Mouse (Mus musculus) embryonic fibroblast, embryonic 13.5 days (primary cell): ENCODE data around the gene Aplp1. TPM values are rescaled to one million over a fixed set of nuclear protein-coding genes. Genes with fewer than 3 reads are reported as not detected.

Source experiments
- H3K27ac ChIP-seq: 2 replicates; pipeline ENCODE4 v1.5.1; 2012; ENCODE audit warnings: low read length, control low read depth, inconsistent platforms; ENCODE audit not compliant: insufficient read depth
- H3K4me1 ChIP-seq: 2 replicates; pipeline ENCODE4 v1.6.1; 2011; ENCODE audit warnings: low read length; ENCODE audit not compliant: control insufficient read depth, insufficient read depth
- H3K4me3 ChIP-seq: 2 replicates; pipeline ENCODE4 v1.5.1; 2011; ENCODE audit warnings: mild to moderate bottlenecking, control low read depth, low read length; ENCODE audit not compliant: insufficient read depth
- CTCF ChIP-seq: IDR thresholded peaks from 2 replicates; pipeline ENCODE4 v1.5.1; 2011; ENCODE audit warnings: mild to moderate bottlenecking, control low read depth, low read length, moderate library complexity, borderline replicate concordance; ENCODE audit not compliant: insufficient read depth
- POLR2A ChIP-seq: IDR thresholded peaks from 2 replicates; pipeline ENCODE4 v1.6.1; 2011; ENCODE audit warnings: low read depth, mild to moderate bottlenecking, control low read depth, low read length, moderate library complexity
- polyA plus RNA-seq: library from polyadenylated mRNA; stranded (reverse); fragments of >200 nt; gene quantifications from 2 replicates; pipeline ENCODE4 v1.2.4, GENCODE M21; 2011; ENCODE audit warnings: low read depth; ENCODE audit not compliant: missing spikeins, insufficient read length

Gene Aplp1
- polyA plus RNA-seq, 1 experiment, result 34.2 TPM

DNA sequence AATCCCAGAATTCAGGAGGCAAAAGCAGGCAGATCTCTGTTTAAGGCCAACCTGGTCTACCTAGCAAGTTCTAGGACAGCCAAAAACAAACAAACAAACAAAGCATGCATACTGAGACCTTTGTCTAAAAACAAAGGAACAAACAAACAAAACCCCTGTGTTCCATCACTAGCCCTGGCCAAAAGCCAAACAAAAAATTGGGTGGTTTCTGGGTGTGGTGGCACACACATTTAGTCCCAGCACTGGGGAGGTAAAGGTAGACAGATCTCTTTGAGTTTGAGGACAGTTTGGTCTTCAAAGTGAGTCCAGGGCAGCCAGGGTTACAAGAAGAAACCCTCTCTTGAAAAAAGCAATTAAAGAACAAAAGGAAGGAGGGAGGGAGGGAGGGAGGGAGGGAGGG lies 16.0 kb downstream of the Aplp1 start:
- no peak overlapping the region for H3K4me3 ChIP-seq
- no peak overlapping the region for H3K27ac ChIP-seq
- TF ChIP-seq POLR2A (no peak), CTCF (no peak)
- 0 out of 2 replicates have a peak, but pooled peaks cover 3% of the 10 kb centered on the region for H3K4me1 ChIP-seq

DNA sequence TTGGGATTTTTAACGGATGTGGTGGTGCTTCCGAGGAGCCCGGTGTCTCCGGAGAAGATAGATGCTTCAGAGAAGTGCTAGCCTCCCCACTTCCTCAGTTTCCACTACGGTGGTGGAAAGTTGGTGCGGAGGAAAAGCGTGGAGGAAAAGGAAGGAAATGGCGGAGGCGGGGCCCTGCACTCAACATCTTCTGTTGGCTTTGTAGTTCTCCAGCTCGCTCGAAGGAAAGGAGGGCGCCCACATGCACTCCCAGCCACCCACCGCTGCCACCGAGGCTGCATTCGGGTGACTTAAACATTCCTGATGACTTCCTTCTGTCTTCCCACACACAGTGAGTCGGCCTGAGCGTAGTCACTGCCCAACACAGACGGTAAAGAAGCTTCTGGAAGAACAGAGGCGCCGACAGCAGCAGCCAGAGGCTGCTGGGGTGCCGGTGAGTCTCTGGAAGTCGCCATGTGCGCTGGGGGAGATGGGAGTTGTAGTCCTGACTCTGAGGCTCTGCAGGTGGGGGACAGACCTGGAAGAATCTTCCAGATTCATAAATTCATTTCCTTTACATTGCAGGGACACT lies 22.2 kb downstream of the Aplp1 start:
- no peak for TF ChIP-seq CTCF
- TF ChIP-seq POLR2A, result no peak
- peaks cover 3% of the 10 kb centered on the region; the same call in 1 of the 2 replicates for H3K4me1 ChIP-seq
- peak overlapping the region; percentile 53 for H3K4me3 ChIP-seq
- no peak overlapping the region for H3K27ac ChIP-seq

DNA sequence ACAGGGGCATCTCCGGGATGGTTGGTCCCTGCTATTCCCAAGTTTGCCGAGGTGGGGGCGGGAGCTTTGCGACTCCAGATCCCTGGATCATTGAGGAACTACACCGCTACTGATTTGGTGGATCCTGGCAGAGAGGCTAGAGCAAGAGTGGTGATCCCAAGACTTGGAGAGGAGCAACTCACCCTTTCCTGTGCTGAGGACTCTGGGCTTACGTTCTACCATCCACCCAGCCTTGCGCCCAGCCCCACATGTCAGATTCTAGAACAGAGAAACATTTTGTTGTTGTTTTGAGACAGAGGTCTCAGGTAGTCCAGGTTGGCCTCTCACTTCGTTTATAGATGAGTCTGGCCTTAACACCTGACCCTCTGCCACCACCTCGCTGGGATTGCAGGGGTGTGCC lies 22.8 kb downstream of the Aplp1 start:
- H3K4me3 ChIP-seq, result peak overlapping the region; percentile 53
- peaks cover 3% of the 10 kb centered on the region; the same call in 1 of the 2 replicates for H3K4me1 ChIP-seq
- no peak for TF ChIP-seq CTCF
- TF ChIP-seq POLR2A, result no peak
- no peak overlapping the region for H3K27ac ChIP-seq

DNA sequence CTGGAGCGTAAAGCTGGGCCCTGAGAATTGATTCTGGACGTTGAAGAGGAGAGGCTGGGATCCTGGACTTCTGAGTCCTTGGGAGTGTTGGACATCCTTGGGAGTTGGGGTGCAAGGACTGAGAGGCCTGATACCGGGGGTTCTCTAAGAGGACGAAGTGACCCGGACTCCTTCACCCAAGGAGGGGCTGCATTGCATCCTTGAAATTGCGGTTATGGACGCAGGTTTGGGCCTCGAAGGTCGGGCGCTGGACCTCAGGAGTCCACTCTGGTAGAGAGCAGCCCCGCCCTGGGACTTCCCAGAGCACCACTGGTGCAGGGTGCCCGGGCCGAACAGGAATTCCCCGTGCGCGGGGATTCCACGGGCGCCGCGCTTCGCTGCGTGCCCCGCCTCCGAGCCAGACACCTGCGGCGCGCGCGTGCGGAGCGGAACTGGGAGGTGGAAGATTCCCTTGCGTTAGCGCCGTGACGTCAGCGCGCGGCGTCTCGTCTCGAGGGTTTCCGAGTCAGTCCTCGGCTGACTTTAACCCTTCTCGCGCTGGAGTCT lies 23.4 kb downstream of the Aplp1 start:
- no peak for TF ChIP-seq CTCF
- TF ChIP-seq POLR2A, result no peak; the same call in 1 of the 2 replicates
- Histone ChIP-seq H3K27ac (no peak overlapping the region), H3K4me3 (peak overlapping the region; percentile 53)

DNA sequence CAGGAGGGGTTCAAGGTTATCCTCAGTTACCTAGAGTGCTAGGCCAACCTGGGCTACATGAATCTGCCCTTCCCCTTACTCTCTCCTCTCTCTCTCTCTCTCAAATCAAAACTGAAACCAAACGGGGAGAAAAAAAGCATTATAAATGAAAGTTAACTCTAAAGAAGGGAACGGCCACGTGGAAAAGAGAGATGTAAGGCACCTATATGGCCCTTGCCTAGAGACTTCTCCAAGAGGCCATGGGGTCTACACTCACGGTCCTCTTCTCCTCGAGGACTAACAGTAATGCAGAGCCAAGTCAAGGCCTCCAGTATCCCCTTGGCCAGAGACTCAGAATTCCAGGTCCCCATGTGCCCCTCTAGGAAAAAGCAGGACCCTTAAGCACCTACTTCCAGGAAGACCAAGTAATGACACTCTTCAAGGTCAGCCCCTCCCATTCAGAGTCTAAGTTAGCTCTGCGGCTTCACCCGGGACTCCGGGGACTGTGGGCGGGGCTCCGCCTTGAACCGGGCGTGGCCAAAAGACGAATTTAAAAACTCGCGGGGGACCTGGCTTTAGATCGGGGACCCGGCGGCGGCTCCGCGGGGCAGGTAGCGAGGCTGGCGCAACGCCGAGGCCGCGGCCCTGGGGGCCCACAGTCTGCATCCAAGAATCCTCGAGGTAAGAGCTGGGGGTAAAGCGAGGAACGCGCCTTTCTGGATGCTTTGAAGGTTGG lies 24.0 kb downstream of the Aplp1 start, which contains the start of gene Nfkbid:
Gene Nfkbid, plus strand, starts transcription at position 558 of the 715 bp plus-strand sequence.
- TF ChIP-seq CTCF (no peak), POLR2A (no peak)
- Histone ChIP-seq H3K4me1 (peaks cover 3% of the 10 kb centered on the region; the same call in 1 of the 2 replicates), H3K4me3 (peak within 1 kb of the TSS; percentile 53), H3K27ac (no peak within 1 kb of the TSS)

More for the DNA sequence above, 23.4 kb downstream of the Aplp1 start:
- peaks cover 3% of the 10 kb centered on the region; the same call in 1 of the 2 replicates for H3K4me1 ChIP-seq

DNA sequence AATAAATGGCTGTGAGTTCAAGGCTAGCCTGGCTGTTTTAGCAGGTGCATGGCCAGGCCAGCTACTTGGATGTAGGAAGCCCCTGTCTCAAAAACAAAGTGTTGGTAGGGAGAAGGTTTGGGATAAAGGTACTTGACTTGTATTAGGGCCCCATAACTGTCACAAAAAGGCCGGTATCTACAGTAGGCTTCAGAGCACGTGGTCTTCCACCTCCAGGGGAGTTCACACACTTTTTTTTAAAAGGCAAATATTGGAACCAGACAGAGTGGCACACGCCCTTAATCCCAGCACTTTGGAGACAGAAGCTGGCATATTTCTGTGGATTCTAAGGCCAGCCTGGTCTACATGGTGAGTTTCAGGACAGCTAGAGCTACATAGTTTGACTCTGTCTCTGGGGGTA lies 24.7 kb downstream of the Aplp1 start:
- no peak overlapping the region for H3K27ac ChIP-seq
- no peak overlapping the region for H3K4me3 ChIP-seq
- H3K4me1 ChIP-seq, result peaks cover 3% of the 10 kb centered on the region; the same call in 1 of the 2 replicates
- TF ChIP-seq CTCF (no peak), POLR2A (no peak)

DNA sequence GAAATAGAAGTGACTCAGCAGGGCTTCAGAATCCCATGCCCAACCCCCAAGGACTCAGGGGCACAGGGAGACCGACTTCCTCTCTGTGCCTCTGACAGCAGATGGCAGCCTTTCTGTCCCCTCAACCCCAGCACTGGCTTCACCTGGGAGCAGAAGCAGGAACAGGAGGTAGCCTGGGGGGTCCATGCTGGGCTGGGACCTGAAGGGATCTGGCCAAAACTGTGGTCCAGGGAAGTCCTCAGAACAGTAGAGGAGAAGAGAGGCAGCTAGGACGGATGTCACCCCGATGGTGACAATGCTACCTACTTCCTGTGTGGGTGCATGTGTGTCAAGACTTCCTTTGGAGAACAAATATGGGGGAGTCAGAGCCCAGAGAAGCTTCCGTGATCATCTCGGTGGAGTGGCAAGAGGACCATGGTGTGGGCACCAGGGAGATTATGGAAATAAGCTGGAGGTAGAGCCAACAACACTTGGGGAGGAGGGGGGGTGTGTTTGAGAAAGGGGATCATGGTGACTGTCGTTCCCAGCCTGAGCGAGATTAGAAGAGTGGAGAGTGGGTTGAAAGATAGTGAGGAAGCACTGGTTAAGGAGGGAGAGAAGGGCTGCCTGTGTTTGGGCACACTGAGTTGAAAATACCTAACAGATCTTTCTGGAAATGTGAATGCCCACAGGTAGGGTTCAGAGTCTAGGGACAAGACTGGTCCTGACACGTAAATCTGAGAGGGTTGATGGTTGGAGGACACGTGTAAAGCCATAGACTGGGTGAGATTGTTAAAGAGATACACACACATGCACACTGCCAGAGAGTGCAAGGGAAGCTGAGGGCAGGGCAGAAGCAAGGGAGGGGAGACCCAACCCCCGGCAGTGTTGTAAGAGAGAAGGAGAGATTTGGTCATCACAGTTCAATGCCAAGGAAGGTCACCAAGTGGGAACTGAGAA lies 25.5 kb downstream of the Aplp1 start, which contains the start of gene Hcst:
Gene Hcst, minus strand, starts transcription at position 294 of the 939 bp plus-strand sequence.
- H3K4me3 ChIP-seq, result no peak within 1 kb of the TSS
- H3K4me1 ChIP-seq, result peaks cover 3% of the 10 kb centered on the region; the same call in 1 of the 2 replicates
- TF ChIP-seq POLR2A, result no peak
- no peak for TF ChIP-seq CTCF
- no peak within 1 kb of the TSS for H3K27ac ChIP-seq

DNA sequence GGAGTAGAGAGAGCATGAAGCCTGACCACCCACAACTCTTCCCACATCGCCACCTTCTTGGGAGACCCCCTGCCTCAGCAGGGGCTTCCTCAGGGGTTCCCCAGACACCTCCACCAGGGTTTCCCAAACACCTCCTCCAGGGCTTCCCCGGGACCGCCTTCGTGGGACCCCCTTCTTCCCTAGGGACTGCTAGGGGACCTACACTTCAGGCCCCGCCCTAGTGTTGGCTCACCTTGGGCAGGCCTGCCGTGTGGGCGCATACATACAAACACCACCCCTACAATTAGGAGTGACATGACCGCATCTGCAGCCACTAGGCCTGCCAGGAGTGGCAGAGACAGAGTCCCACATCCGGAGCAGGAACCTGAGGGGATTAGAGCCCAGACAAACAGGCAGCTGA lies 27.5 kb downstream of the Aplp1 start:
- H3K27ac ChIP-seq, result no peak overlapping the region
- peaks cover 3% of the 10 kb centered on the region; the same call in 1 of the 2 replicates for H3K4me1 ChIP-seq
- no peak overlapping the region for H3K4me3 ChIP-seq
- TF ChIP-seq POLR2A (no peak), CTCF (no peak)

DNA sequence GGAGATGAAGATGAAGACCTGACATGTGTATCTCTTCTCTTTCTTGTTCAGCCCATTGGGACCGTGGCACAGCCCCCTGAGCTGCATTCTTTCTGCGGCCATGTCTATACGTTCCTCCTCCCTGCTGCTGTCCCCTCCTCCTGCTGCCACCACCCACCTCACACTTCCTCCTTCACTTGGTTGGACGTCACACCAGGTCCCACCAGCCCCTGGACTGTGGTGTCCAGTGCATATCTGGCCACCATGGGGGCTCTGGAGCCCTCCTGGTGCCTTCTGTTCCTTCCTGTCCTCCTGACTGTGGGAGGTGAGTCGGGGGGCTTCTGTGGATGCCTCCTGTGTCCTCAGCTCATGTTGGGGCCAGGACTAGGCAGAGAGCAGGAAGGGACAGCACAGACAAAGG lies 31.7 kb downstream of the Aplp1 start, which contains the start of gene Tyrobp:
Gene Tyrobp, plus strand, starts transcription at position 165 of the 400 bp plus-strand sequence.
- Histone ChIP-seq H3K4me1 (no peaks in the 10 kb centered on the region), H3K4me3 (no peak within 1 kb of the TSS), H3K27ac (no peak within 1 kb of the TSS)
- TF ChIP-seq POLR2A, result no peak
- no peak for TF ChIP-seq CTCF
